Mouse (Mus musculus): ENCODE data around the gene Gm3417.
"Not testable (repeated sequence)": the region's sequence is repeated elsewhere in the genome, so short reads cannot be mapped to it uniquely, and the experiment has no call there.

DNA sequence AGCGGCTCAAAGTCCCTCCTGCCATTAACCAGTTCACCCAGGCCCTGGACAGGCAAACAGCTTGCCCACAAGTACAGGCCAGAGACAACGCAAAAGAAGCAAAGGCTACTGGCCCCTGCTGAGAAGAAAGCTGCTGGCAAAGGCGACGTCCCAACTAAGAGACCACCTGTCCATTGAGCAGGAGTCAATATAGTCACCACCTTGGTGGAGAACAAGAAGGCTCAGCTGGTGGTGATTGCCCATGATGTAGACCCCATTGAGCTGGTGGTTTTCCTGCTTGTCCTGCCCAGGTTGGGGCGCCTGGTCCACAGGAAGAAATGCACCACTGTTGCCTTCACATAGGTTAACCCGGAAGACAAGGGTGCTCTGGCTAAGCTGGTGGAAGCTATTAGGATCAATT, 36.4 kb downstream of the Gm3417 start:
- not testable (repeated sequence) for TF ChIP-seq HCFC1 (IDR thresholded peaks at IDR 0.05; ENCODE audit: low read depth, low read length); CTCF (conservative IDR thresholded peaks at IDR 0.05 in 1 of 2, IDR thresholded peaks at IDR 0.05 in 1 of 2; ENCODE audit: low read depth in 2 of 2, low read length in 2 of 2); POLR2A (IDR thresholded peaks at IDR 0.05; ENCODE audit: low read depth, low read length); USF2 (conservative IDR thresholded peaks at IDR 0.05; ENCODE audit: low read depth, low read length); MAZ (IDR thresholded peaks at IDR 0.05; ENCODE audit: low read depth, low read length); GABPA (IDR thresholded peaks at IDR 0.05; ENCODE audit: insufficient replicate concordance, low read depth, low read length); NELFE (IDR thresholded peaks at IDR 0.05; ENCODE audit: low read depth, low read length); POLR2AphosphoS2 (IDR thresholded peaks at IDR 0.05; ENCODE audit: low read depth, low read length); EP300 (IDR thresholded peaks at IDR 0.05; ENCODE audit: low read length); CHD2 (IDR thresholded peaks at IDR 0.05; ENCODE audit: low read length); MXI1 (IDR thresholded peaks at IDR 0.05; ENCODE audit: low read depth, low read length); KAT2A (IDR thresholded peaks at IDR 0.05; ENCODE audit: insufficient replicate concordance, low read length); MAFK (IDR thresholded peaks at IDR 0.05; ENCODE audit: insufficient replicate concordance, low read length); IRF4 (IDR thresholded peaks at IDR 0.05; ENCODE audit: low read depth, low read length)
